Mouse (Mus musculus): ENCODE results near the gene Gba2. TPM values are rescaled to one million over a fixed set of nuclear protein-coding genes. Genes with fewer than 3 reads are reported as not detected.

Gba2 gene
- polyA plus RNA-seq, 1 experiment, result 91.4 TPM

Other genes starting within 250 kb of the Gba2 start
- gene Rusc2, start 196.9 kb downstream of the Gba2 start, polyA plus RNA-seq (2012; rRNA removed), result 60.0 and 64.5 TPM in 2 replicates
- 1.1 and 1.2 TPM in 2 replicates for gene Fam166b, start 149.7 kb downstream of the Gba2 start, polyA plus RNA-seq (2012; rRNA removed)
- gene Tesk1, start 136.9 kb downstream of the Gba2 start, polyA plus RNA-seq (2012; rRNA removed), result 70.5 and 78.2 TPM in 2 replicates
- 0.64 and 1.6 TPM in 2 replicates for gene Cd72, start 124.2 kb downstream of the Gba2 start, polyA plus RNA-seq (2012; rRNA removed)
- 0.16 TPM in 1 of 2 replicates, not detected in the other for gene Sit1, start 95.1 kb downstream of the Gba2 start, polyA plus RNA-seq (2012; rRNA removed)
- 88.4 and 126 TPM in 2 replicates for gene Ccdc107, start 86.0 kb downstream of the Gba2 start, polyA plus RNA-seq (2012; rRNA removed)
- 1.3 and 1.6 TPM in 2 replicates for gene Arhgef39, start 79.2 kb downstream of the Gba2 start, polyA plus RNA-seq (2012; rRNA removed)
- gene Car9, start 71.9 kb downstream of the Gba2 start, polyA plus RNA-seq (2012; rRNA removed), result 0.11 and 0.14 TPM in 2 replicates
- gene Tpm2, start 55.1 kb downstream of the Gba2 start, polyA plus RNA-seq (2012; rRNA removed), result 11.8 and 15.7 TPM in 2 replicates
- gene Creb3, start 16.5 kb downstream of the Gba2 start, polyA plus RNA-seq (2012; rRNA removed), result 59.9 and 78.4 TPM in 2 replicates
- 42.4 and 43.2 TPM in 2 replicates for gene Tln1, start 16.2 kb downstream of the Gba2 start, polyA plus RNA-seq (2012; rRNA removed)
- gene Rgp1, start 158 bp downstream of the Gba2 start, polyA plus RNA-seq (2012; rRNA removed), result 35.5 and 39.6 TPM in 2 replicates
- not detected in 2 replicates for gene Msmp, start 5.6 kb upstream of the Gba2 start, polyA plus RNA-seq (2012; rRNA removed)
- gene Npr2, start 53.1 kb upstream of the Gba2 start, polyA plus RNA-seq (2012; rRNA removed), result 119 and 122 TPM in 2 replicates
- 2.1 and 2.6 TPM in 2 replicates for gene Spag8, start 74.7 kb upstream of the Gba2 start, polyA plus RNA-seq (2012; rRNA removed)
- gene Hint2, start 77.6 kb upstream of the Gba2 start, polyA plus RNA-seq (2012; rRNA removed), result 75.8 and 81.1 TPM in 2 replicates
- 35.5 and 38.0 TPM in 2 replicates for gene Tmem8b, start 90.1 kb upstream of the Gba2 start, polyA plus RNA-seq (2012; rRNA removed)
- 0.88 and 0.94 TPM in 2 replicates for gene Fam221b, start 90.3 kb upstream of the Gba2 start, polyA plus RNA-seq (2012; rRNA removed)
- gene Olfr70, start 121.9 kb upstream of the Gba2 start, polyA plus RNA-seq (2012; rRNA removed), result not detected in 2 replicates
- not detected in 2 replicates for gene Olfr71, start 131.4 kb upstream of the Gba2 start, polyA plus RNA-seq (2012; rRNA removed)
- gene Hrct1, start 148.3 kb upstream of the Gba2 start, polyA plus RNA-seq (2012; rRNA removed), result 1.9 and 2.8 TPM in 2 replicates
- 0.97 and 1.2 TPM in 2 replicates for gene Spaar, start 151.2 kb upstream of the Gba2 start, polyA plus RNA-seq (2012; rRNA removed)
- not detected in 2 replicates for gene Olfr159, start 192.1 kb upstream of the Gba2 start, polyA plus RNA-seq (2012; rRNA removed)
- not detected in 2 replicates for gene Olfr156, start 245.0 kb upstream of the Gba2 start, polyA plus RNA-seq (2012; rRNA removed)

All from frontal cortex, adult 2 months (tissue).